Mouse (Mus musculus) ovary, postnatal 14 days (tissue): ENCODE measurements around the gene Gm49325.

Experiments
- DNase-seq: peaks from one replicate; pipeline ENCODE4 v3.0.0; 2022; ENCODE audit warnings: low spot score

Gene Gm49325

DNA sequence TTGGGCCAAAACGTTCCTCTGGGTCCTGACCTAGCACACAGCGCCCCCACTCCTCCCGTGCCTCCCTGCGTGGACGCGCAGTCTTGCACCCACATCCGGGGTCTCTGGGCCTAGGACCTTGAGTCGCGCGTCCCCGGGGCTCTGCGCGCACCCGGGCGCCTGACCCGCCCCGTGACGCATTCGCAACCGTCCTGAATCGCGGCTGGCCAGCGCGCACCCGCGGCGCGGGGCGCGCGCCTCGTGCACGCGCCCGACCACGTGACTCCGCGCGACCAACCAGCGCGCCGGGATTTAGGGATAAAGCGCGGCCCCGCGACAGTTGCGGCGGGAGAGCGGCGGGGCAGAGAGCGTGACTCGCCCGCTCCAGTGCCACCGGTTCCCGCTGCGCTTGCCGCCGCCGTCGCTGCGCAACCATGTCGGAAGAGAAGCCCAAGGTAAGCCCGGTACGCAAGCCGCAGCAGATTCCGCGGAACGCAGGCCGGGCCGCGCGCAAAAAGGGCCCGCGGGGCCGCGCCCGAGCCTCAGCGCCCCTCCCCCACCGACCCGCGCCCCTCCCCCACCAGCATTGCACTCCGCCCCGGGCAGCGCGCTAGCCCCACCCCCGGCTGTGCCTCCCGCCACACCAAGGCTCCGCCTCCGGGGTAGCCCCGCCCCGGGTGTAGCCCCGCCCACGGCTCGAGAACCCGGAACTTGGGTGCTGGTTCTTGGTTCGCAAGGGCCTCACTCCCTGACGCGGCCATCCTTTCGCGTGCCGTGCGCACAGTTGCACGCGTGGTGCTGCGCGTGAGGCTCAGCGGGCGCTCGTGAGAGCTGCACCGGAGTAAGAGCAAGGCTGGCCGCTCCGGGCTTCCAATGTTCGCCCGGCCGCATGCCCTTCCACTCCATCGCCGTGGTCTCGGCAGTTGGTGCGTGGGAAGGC, at the start of gene Gm49325, which contains the start of gene Sumo3:
Gene Gm49325, plus strand, starts transcription at position 290 of the 919 bp plus-strand sequence.
Gene Sumo3, plus strand, starts transcription at position 190 of the 919 bp plus-strand sequence.
- DNase-seq: peak; percentile 98

DNA sequence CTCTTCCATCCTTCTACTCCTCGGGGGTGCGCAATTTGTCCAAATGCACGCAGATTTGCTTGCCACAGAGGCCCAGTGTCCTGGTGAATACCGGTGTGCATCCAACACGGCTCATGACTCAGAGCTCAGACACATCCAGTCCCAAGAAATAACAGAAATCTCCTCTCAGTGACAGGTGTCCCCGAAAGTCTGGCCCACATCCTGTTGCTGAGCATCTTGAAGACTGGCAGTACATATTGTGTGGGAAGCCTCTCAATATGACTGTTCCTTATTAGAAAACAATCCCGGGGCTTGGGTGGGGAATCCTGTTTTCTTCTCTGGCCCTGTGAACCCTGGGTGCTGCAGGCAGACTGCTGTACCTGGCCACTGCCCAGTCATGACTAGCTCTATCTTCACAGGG, 49.4 kb upstream of the Gm49325 start:
- no peak for DNase-seq

DNA sequence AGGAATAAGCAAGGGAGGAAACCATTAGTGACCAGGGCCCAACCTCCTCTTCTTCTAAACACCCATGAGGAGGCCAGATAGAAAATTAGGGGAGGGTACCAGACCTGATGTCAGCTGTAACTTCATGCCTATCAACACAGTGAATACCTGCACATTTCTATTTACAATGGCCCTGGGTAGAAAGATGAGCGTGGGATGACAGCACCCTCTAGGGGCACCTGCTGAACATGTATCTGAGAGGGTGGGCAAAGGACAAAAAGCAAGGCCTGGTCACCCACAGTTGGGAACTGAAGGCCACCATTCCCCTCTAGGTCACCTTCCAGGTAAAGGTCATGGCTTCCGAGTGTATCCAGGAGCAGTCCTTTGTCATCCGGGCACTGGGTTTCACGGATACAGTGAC, 48.4 kb upstream of the Gm49325 start:
- DNase-seq: no peak

DNA sequence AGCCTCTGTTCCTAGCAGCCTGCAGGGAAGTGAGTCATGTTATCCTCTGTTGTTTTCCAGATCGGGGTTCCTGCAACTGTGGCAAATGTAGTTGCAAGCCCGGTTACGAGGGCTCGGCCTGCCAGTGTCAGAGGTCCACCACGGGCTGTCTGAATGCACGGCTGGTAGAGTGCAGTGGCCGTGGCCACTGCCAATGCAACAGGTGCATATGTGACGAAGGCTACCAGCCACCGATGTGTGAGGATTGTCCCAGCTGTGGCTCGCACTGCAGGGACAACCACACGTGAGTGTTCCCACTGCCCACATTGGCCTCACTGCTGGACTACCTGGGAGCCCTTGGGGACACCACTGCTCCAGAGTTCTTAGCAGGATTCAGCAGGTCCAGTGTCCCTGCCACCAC, 45.9 kb upstream of the Gm49325 start:
- no peak for DNase-seq

DNA sequence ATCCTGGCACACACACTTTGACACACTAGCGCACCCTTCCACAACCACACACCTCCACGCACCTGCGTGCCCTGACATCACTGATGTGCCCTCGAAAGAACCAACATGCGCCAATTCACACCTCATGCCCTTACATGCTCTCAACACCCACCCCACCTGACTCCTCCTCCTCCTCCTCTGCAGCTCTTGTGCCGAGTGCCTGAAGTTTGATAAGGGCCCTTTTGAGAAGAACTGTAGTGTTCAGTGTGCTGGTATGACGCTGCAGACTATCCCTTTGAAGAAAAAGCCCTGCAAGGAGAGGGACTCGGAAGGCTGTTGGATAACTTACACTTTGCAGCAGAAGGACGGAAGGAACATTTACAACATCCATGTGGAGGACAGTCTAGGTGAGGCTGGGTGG, 45.2 kb upstream of the Gm49325 start:
- no peak for DNase-seq

DNA sequence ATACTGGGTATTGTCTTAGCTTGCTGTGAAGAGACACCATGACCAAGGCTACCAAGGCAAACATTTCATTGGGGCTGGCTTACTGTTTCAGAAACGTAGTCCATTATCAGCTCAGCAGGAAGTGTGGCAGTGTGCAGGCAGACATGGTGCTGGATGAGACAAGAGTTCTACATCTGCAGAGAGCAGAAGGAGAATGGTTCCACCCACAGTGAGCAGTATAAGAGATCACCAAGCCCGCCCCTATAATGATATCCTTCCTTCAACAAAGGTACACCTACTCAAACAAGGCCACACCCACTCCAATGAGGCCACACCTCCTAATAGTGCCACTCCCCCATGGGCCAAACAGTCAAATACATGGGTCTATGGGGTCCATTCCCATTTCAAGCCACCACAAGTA, 44.5 kb upstream of the Gm49325 start:
- no peak for DNase-seq

DNA sequence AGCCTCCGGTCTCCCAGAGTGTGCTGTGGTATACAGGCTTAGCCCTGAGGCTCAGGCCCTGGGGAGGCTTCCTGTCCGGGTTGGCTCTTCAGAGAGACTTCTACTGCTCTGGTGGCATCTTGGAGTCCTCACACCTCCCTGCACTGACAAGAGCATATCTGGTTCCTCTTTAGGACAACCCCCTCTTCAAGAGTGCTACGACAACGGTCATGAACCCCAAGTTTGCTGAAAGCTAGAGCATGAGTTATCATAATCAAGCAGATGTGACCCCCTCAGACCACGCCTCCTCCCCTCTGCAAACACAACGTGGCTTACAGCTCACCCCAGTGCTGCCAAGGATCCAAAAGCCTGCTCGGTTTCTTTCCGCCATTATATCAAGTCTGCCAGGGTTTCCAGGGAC, 41.0 kb upstream of the Gm49325 start:
- no peak for DNase-seq

DNA sequence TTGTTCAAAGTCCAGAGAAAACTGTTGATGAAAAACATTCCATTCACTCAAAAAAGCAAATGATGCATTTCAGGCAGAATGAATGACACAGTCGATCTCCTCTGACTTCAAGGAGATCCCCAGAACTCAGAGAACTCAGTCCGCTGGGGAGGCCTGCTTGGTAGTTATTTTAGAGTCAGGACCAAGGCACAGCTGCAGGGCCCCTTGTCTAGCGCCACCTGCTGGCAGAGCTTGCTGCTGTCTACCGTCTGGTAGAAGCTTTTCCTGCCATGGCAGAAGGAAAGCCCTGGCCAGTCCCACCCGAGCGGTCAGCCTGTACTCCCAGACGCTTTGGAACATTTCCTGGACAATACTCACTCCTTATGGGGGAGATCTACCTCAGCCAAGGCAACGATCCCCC, 39.3 kb upstream of the Gm49325 start:
- peak; percentile 80 for DNase-seq

DNA sequence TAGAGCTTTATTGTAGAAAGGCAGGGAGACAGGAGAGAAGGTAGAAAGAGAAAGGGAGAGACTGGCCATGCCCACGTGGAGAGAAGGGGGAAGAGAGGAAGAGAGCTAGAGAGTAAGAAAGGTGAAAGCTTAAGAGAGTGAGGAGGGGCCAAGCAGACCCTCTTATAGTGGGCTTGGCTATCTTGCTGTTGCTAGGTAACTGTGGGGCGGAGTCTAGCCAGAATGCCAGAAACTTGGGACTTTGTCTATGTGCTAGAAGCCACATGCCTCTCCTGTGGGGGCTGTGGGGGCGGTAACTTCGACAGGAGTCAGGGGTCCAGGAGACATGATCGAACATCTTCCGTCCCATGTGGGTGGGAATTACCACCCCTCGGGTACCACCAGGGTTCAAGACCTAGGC, 36.5 kb upstream of the Gm49325 start:
- no peak for DNase-seq

DNA sequence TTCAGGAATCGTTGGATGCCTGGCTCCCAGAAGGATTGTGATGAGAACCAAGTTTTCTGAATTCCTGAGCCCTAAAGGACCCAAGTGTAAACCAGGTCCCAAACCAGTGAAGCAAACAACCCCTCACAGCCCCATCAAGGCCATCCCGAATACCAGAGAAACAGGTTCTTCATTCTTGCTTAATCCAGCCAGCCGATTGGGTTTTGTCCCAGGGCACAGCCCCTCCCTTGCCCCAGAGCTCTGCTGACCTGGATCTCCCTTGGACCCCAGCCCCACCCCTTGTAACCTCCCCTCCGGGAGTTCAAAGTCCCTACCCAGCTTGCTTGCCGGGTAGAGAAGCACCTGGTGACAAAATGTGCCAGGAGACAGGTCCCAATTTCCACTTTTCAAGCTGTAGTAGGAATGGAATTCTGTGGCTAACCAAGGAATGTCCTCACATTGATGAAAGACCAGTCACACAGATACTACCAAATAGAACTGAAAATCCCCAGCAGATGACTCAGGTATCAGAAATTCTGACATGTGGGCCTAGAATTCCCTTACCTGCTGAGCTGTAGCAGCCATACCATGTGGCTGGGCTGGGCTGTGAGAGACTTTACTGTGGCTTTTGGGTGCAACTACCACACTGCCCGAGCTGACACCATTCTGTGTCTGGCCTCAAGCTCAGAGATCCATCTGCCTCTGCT, 35.9 kb upstream of the Gm49325 start:
- DNase-seq: no peak

DNA sequence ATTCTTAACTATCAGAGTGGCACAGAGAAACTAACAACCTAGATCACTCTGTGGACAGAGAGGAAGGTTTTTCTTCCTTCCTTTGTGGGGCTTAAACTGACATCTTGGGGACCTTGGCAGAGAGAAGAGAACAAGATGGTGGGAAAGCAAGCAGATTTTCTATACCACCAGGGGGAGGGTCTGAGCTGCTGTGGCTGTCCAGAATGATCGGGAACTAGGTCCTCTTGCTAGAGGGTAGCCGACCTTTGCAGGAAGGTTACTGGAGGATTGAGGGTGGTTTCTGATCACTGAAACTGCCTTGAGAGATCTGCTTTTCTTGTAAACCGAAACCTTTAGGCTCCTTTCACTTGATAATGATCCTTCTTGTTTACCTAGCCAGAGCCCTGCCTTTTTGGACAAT, 33.8 kb upstream of the Gm49325 start:
- DNase-seq: no peak

DNA sequence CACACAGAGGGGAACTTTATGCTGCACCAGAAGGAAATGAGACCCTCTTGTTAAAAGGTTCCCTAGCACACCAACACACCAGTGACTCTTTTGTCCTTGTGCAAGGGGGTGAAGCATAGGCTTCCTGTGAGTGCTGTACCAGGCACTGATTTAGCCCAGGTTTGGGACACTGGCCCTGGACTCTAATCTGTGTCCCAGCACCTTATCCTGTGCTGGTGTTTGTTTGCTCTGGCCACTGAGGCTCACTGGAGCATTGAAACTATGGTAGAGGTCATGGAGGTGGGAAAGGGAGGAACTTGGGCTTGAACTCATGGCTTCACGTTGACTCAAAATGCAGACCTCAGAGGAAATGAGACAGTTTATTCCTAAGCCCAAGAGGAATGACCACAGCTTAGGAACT, 32.8 kb upstream of the Gm49325 start:
- DNase-seq: no peak

DNA sequence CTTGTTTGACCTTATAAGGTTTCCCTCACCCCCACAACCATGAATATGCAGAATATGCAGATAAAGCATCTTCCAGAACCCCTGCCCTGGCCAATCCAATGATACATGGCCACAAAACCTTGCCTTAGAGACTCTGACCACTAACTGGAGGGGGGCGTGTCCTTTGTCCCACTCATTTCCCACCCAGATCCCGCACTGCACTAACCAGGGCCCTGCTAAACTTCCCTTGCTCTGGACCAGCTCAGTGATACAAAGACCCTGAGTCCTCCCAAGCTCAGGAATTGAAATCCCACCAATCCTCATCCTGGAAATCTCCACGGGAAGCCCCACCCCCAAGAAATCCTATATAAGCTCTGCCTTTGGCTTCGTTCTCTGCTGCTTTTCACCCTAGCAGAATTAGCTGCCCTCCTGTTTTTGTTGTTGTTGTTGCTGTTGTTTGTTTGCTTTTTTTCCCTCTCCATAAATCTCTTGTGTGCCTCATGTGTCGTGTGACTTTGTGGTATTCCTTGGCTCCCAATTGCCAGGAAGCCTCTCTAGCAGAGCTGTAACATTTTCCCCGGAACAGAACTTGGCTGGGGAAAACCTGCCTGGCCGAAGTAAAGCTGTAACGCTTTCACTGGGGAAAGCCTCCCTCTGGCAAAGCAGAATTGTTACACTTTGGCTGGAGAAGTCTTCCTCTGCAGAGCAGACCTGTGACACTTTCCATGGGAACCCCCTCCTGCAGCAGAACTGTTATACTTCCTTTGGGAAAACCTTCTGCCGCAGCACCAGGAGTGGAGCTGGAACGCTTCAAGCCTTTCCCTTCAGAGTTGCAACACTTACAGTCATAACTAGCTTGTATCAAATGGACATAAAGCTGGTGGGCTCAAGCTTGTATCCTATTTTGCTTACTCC, 25.7 kb upstream of the Gm49325 start:
- peak; percentile 11 for DNase-seq

DNA sequence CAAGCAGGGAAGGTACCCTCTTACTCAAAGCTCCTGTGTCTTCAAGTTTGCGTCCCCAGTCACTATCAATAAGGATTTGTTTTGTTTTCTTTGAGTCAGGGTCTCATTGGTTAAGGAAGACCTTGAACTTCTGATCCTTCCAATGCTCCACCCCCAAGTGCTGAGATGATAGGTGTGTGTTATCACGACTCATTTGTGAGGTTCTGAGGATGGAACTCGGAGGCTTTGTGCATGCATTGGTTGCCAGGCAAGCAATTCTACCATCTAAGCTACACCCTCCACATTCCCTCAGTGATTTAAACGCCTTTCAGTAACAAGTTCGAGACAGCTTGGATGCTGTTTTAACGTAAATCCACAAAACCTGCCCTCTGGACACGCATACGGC, 25.0 kb upstream of the Gm49325 start:
- DNase-seq: no peak

DNA sequence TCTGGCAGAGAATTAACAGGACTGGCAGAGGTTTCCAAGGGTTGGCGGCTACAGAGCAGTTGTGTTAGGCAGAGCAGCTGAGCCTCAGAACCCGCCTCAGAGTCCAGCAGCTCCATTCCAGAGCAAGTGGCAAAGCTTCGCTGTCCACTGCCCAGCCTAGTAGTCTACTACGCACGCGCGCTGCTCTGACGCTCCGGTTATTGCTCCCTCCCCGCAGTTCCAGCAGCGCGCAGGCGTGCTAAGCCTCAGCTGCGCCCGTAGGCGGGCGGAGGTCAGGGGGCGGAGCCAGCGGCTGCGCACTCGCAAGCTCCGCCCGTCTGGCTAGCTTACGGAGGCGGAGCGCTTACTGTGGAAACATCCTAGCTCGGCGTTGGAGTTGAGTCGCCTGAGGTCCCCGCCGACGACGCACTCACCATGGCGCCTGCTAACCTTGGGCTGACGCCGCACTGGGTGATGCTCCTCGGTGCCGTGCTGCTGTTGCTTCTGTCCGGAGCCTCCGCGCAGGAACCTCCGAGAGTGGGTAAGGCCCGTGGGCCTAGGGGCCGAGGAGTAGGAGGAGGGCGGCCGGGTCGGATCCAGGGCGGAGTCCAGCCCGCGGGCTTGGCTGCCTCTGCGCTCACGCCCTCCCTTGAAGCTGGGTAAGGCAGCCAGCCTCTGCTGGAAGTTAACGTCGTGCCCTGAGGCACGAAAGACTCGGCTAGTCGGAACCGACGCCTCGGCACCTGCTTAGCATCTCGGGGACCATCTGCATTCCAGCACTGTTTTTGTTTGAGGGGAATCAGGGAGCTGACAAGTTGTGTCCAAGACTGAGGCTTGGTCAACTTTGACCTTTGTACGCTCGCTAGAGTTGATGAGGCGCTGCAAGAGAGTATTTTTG, 24.4 kb upstream of the Gm49325 start, which contains the start of gene Pttg1ip:
Gene Pttg1ip, plus strand, starts transcription at position 313 of the 877 bp plus-strand sequence.
- peak; percentile 92 for DNase-seq

DNA sequence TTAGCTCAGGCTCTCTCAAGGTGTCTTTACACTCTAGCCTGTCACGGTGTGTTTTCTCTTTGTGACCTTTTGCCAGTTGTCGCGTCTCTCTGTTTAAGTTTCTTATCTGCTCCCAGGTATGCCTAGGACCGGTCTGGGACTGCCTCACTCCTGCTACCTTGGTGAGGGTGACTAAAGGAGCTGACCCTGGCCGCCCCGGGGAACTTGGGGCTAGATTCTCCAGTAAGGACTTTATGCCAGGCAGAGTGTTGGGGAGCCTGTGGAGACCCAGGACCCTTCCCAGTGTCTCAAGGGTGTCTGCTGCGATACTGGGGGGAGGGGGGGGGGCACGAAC, 23.7 kb upstream of the Gm49325 start:
- no peak for DNase-seq

DNA sequence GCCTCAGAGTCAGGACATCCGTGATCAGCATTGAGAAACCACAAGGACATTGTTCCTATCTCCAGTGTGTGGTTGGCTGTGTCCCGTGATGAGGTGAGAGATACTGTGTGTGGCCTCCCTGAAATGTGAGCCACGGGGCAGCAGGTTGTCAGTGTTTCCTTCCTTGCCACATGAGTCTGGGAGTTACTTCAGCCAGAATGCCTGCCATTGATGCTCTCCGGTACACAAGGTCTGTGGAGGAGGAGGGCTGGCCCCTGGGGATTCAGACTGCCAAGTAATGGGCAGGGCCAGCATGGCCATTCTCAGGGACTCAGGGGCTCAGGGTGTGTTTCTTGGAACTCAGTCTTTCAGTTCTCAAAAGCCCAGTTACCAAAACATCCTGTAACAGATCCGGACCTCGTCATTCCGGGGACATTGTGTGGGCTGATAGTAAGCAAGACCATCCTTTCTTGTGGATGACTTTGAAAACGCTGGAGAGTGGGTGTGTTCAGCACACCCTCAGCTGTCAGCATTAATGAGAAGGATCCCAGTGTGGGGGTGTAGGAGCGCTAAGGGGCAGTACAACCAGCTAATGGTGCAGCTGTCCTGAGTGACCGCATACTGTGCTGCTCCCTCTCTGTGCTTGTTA, 22.1 kb upstream of the Gm49325 start:
- no peak for DNase-seq

DNA sequence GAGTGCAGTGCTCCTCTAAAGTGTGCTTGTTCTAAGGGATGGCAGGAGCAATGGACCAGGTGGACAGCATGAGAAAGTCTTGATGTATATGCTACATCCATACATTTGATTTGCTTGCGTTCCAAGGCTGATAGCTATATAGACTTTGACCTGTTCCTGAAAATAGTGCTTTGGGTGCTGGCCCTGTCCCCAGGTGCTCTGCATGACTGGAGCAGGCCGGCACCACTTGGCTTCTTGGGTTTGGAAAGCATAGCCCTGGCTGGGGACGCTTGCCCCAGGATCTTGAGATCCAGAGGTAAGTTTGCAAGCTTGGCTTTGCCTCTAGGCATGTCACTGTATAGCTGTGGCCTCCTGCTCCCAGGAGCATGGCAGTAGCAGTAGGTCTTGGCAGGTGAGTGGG, 19.4 kb upstream of the Gm49325 start:
- DNase-seq: no peak

DNA sequence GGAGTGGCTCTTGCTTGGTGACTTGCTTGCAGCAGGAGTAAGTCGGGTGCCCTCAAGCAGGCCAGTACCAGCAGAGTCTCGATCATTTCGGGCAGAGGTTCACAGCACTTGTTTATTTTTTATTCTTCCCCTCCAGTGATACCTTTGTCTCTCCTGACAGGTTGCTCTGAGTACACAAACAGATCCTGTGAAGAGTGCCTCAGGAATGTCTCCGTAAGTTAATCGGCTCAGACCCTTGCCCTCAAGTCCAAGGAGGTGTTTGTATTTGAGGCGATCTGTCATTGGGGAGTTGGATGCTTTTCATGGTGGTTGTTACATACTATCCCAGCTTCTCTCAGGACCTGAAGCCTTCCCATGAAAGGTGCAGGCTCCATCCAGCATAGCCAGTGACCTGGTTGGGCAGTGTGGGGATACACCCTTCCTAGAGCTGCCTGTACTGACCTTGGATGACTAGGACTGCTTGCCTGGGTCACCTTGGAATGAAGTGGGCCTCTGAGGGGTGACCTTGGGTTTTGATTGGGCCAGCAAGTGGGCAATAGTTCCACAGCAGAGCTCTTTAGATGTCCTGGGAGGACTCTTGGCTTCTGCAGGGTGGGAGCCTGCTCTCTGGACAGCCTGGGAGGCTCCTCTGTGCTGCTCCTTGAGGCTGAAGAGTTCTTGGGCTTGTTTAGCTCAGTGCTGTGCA, 18.8 kb upstream of the Gm49325 start:
- no peak for DNase-seq

DNA sequence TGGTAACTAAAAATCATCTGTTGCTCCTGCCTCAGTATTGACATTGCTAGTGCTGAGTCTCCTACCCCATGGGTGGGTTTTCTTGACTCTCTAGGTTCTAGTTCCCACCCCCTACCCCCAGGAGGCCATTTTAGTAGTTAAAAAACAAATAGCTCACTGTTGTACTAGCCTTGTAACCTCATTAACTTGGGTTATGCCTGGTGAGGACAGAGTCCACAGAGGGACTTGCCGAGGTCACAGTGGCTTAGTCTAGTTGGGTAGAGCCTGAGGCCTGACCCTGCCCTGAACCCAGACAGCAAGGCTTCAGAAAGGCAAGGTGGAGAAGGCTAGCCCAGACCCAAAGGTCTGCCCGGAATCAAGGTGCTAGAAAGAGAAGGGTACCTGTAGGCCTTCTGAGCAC, 18.0 kb upstream of the Gm49325 start:
- DNase-seq: no peak
